Mouse (Mus musculus): Measurements from ENCODE around the gene Diexf.

GRCm38 (mm10) chr1:193089683-193090082 is 40.4 kb downstream of the Diexf start:
- no peak for TF ChIP-seq POLR2A (IDR thresholded peaks at IDR 0.05; ENCODE audit: low read depth, low read length)
- TF ChIP-seq CTCF (conservative IDR thresholded peaks at IDR 0.05; ENCODE audit: insufficient read depth, insufficient read length, low read depth, low read length), result no peak
